Mouse (Mus musculus): ENCODE results near the gene Tnrc6c. TPM values are rescaled to one million over a fixed set of nuclear protein-coding genes. Genes with fewer than 3 reads are reported as not detected.
A peak's percentile ranks its signal among the peaks of the same experiment; 100 is the strongest.

Tnrc6c gene
- total RNA-seq, 2 experiments from 2014 or later, result 70.1 to 70.4 TPM

DNA sequence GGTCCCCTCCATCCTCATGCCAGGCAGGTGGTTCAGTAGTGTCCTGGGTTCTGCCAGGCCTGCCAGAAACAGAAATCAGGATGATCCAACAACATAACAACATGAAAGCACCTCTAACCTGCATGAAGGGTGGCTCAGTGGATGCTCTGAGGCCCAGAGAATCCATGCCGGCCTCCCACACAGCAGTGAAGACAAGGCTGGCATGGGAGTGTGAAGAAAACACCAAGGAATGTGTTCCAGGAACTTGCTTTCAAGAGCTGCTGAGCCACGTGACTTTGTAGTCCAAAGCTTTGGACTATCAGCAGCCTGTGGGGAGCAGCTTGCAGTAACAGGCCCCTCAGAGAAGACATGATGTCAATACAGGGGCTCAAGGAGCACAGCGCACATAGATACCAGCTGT, 112.2 kb downstream of the Tnrc6c start:
- DNase-seq (ENCODE audit: low spot score in 2 of 2), result no peak

DNA sequence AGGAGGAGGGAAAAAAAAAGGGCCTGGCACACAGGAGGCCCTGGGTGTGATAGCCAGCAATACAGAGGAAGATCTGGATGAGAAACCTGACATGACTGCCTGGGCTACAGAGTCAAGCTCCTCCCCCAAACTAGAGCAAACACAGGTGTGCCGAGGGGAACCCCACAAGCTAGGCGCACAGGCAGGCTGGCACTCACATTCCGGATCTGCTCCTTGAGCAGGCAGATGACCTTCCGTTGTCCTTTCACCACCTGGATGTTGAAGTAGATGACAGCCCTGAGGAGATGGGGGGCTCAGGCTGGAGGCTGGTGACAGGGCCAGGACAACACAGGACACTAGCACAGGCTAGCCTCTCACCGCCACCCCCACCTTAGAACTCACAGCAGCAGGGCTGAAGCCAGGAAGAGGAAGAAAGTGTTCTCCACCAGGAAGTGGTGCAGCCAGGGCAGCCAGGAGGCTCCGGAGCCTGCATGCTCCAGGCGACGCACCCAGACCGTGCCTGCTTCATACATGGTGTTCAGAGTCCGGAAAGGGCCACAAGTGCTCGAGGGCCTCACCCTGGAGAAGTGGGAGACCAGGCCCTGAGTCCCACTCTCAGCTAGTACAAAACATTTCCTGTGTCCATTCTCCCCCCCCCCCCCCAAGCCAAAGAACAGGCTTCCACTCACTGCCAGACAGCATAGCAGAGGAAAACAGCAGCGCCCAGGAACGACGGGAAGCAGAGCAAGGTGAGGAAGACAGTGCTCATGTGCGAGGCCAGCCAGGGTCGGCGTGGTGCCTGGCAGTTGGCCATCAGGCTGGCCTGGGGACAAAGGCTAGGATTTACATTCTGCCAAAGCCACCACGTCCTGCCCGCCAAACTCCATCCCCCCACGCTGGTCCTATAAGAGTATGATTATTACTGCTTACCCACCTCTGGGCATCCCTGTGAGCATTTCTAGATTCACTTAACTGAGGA, 114.9 kb downstream of the Tnrc6c start:
- no peak for DNase-seq (ENCODE audit: low spot score in 2 of 2)

DNA sequence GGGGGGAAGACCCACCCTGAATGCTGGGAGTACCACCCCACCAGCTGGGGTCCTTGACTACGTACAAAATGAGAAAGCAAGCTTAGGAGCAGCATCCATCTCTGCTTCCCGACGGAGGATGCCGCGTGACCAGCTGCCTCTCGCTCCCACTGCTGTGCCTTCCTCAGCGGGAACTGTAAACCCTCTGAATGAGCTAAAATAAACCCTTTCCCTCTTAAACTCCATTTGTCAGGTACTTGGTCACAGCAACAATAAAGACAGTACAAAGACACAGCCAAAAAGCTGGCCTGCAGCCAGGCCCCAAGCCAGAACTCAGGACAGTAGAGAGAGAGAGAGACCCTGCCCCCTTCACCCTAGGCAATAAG, 115.6 kb downstream of the Tnrc6c start:
- no peak for DNase-seq (ENCODE audit: low spot score in 2 of 2)

DNA sequence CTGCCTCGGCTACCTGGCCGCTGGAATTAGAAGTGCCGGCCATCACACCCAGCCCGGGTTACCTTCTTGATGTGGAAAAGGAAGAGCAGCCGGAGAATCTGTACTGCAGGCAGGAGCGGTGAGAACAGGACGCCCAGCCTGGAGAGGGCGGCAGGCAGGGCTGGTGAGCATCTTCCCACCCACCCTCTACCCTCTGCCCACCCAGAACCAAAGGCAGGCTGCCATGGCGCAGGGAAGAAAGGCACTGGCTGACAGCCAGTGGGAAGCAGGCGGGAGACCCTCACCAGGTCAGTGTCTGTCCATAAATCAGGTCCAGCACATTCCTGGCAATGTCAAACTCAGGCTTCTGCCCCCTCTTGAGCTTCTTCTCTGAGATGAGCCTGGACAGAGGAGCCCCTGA, 116.3 kb downstream of the Tnrc6c start:
- DNase-seq (ENCODE audit: low spot score in 2 of 2), result no peak

DNA sequence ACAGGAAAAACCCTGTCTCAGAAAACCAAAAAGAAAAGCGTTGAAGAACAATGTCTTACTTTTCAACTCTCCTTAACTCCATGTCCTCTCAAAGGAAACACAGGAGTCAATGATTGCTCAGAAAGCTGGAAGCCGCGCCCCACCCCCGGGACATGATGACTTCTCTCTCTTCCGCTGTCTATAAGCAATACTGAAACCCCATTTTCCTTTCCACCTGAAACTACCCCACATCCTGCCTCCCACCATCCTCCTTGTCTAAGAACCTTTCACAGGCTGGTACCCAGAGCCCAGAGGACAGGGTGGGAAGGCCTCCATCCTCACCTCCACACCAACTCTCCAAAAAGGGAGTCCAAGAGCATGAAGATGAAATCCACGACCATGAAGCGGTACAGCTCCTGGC, 118.3 kb downstream of the Tnrc6c start:
- DNase-seq (ENCODE audit: low spot score in 2 of 2), result no peak

DNA sequence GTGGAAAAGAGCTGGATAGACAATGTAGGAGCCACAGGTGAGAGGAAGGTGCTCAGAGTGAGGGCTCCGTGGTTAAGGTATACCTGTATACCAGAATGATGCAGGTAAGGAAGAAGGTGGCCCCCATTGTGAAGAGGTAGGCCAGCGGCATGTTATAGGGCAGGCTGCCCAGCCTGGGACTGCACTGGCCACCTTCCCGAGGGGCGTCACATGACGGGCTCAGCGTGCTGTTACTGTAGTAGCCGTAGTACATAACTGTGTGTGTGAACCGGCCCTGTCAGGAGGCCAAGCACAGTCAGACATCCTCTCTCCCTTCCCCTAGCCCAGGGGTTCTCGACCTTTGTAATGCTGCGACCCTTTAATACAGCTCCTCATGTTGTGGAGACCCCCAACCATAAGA, 120.8 kb downstream of the Tnrc6c start:
- DNase-seq (ENCODE audit: low spot score in 2 of 2), result no peak

DNA sequence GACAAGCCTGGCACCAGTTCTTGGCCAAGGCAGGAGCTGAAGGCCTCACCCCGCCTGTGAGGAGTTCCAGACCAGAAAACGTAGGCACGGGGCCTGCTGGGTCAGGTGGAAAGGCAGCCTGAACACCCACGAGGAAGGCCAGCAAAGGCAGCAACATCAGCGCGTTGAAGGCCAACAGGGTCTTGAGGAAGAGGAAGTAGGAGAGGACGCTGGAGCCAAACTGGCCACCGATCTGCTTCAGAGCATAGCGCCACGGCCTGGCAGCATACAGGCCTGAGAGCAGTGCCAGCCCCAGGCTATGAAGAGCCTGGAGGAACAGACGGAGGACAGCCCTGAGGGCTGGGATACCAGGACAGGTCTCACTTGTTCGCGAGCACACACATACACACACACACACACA, 121.5 kb downstream of the Tnrc6c start:
- DNase-seq (ENCODE audit: low spot score in 2 of 2), result no peak

DNA sequence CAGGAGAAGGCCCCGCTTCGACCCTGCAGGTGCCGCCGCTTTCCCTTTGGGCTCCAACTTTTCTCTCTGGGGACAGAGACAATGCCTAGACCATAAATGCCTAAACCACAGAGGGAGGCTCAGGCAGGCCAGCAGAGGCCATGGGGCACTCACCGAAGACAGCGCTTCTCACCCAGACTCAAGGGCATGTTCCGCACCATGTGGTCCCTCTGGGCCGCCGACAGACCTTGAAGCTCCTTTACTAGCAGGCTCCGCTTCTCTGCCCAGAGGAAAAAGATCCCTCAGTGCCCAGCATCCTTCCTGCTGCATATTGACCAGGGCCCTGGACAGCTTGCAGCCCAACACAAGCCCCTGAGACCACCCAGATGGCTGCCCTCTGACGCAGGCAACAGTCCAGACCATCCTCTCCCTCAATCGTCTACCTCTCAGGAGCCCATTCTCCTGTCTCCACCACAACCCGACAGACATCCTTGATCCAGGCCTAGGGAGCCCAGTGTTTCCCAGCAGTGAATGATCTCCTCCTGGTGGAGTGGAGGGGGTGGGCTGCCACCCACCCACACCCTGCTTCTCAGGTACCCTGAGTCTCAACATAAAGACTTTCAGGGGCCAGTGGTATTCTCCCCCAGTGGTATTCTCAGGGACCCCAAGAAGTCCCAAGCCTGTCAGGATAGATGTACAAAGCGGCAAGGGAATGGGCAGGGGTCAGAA, 122.2 kb downstream of the Tnrc6c start:
- no peak for DNase-seq (ENCODE audit: low spot score in 2 of 2)

DNA sequence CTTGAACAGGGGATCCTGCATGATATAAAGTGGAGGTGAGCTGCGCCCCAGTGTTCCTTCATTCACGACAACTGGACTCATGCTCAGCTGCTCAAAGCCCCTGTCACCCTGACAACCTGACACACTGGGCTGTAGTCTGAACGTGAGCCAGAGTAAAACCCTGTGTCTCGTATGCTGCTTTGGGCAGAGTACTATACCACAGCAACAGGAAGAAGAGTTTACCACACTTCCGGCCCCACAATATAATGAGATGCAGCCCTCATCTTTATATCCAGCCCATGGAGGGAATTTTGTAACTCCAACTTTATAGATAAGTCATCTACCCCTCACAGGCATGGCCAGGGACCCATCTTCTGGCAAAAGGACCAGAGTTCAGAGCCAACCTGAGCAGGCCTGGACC, 123.0 kb downstream of the Tnrc6c start:
- DNase-seq (ENCODE audit: low spot score in 2 of 2), result no peak

DNA sequence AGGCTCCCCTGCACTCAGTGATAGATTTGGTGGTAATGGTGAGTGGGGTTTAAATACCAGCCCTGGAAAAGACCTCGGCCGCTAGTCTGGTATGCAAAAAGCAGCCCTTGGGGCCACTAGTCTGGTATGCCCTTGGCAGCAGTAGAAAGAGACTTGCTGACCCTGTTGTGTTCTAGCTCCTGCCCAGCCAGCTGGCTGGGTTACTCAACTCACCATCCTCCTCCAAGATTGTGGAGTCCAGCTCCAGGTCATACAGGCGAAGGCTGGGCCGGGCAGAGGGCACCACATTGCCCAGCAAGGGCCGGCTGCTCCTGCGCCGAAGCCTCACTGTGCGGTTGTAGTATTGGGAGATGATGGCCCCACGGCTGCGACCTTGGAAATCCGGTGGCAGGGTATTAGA, 123.9 kb downstream of the Tnrc6c start:
- no peak for DNase-seq (ENCODE audit: low spot score in 2 of 2)

DNA sequence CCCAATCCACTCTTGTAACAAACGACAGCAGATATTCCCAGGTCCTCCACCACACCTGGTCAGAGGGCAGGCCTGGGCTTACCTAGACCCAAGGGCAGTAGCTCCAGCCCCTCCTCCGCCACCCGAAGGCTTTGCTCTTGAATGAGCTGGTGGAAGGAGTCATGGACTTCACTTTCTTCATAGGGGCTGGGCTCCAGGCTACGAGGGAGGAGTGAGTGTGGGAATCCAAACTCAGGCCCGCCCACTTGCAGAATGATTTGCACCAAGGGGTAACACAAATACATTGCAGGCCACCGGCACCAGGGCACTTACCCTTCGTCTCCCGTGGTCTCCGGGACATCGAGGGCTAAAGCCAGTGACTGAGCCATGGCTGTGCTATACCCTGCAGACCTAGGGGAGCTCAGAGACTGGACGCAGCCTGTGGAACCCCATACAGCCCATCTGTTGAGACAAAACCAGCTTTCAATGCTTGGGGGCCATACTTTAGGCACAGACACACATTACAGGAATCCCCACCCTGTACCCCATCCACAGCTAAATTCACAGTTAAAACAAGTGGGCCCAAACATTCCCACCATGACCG, 124.9 kb downstream of the Tnrc6c start:
- no peak for DNase-seq (ENCODE audit: low spot score in 2 of 2)

DNA sequence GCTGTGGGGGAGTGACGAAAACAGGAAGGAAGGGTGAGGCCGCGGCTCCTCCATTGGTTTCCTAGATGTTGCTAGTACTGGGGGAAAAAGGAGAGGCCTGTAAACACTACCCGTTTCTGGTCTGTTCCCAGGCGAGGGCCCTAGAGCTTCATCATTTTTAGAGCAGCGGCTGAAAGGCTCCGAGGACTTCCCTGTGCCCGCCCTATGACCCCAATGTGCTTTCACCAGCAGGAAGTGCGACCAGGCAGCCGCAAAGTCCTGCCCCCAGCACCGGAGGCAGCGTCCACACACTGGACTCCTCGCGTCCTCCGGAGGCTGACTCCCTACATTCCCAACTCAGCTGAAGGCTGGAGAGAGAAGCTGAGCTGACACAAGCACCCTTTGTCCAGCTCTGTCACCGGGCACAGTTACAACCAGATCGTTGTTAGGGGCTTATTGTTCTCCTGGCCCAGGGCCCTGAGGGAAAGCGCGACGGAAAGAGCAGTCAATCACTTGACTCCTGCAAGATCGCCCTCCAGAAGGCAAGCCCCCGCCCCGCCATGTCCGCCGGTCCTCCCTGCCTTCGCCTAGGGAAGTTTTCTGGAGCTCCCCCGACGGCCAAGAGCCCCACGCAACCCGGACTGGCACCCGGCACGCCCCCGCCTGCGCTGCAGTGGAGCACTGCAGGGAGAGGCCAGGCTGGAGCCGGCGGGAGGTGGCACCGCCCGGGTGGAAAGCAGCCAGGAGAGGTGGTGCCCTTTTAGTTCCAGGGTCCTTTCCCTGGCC, 125.5 kb downstream of the Tnrc6c start:
- DNase-seq (ENCODE audit: low spot score in 2 of 2), result peak in 1 of 2 experiments; percentile 54

DNA sequence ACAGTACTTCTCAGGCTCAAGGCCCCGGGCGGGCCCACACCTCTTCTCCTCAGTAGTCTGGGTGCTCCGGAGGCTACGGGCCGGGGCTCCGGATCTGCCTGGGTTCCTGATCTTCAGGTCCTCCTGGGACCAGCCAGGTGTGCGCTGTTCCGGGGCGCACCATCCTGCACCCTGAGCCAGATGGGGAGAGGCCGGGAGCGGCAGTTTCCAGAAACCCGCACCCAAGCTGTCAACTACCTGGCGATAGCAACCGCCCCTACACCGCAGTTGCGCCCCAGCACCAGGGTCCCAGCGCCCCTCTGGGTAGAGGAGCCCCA, 126.1 kb downstream of the Tnrc6c start:
- DNase-seq (ENCODE audit: low spot score in 2 of 2), result no peak

DNA sequence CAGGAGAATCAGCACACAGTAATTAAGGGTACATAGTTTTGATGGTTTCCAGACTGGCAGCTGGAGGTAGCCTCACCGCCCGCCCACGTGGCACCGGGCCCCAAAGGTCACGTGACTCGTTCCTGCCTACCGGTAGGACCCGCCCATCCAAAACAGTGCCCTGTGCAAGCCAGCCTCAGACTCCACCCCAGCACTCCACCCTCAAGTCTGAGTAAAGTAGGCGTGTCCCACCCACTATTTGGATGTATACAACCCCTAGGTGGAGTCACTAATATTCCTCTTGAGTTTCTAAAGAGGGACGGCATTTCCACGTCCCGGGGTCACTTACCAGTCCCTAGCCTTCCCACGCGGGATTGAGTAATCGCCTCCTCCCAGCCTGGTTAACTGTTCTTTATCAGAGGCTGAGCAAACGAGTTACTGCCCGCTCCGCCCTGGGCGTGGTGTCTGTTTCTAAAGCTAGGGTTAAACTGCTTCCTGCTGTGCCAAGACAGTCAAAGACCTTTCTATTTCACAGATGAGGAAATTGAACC, 126.6 kb downstream of the Tnrc6c start:
- DNase-seq (ENCODE audit: low spot score in 2 of 2), result peak in 1 of 2 experiments; percentile 42

DNA sequence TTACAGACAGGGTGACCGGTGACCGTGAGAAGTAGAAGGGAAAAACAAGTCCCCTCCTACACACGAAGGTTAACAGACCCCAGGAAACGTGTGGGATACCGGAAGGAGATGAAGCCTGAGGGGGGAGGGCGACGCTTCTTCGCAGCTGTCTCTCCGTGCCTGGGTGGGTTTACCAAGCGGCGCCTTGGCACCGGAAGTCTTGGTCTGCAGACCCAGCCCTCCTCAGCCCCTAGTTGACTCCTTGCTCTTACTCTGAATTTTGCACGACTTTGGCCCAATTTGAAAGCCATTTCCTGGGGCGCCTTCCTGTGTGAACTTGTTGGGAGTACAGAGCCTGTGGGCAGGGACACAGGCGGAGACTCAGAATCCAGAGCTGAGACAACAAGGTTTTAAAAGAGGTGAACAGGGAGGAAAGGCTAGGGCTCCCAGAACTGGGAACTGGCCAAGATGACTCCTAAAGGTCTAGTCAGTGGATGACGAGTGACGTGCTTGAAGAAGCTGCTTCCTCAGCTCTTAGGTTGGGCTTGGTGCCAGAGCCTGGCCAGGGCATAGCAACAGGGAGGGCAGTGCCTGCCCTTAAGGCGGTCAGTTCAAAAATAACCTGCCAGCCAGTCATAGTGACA, 127.2 kb downstream of the Tnrc6c start:
- DNase-seq (ENCODE audit: low spot score in 2 of 2), result peak in 1 of 2 experiments; percentile 46

DNA sequence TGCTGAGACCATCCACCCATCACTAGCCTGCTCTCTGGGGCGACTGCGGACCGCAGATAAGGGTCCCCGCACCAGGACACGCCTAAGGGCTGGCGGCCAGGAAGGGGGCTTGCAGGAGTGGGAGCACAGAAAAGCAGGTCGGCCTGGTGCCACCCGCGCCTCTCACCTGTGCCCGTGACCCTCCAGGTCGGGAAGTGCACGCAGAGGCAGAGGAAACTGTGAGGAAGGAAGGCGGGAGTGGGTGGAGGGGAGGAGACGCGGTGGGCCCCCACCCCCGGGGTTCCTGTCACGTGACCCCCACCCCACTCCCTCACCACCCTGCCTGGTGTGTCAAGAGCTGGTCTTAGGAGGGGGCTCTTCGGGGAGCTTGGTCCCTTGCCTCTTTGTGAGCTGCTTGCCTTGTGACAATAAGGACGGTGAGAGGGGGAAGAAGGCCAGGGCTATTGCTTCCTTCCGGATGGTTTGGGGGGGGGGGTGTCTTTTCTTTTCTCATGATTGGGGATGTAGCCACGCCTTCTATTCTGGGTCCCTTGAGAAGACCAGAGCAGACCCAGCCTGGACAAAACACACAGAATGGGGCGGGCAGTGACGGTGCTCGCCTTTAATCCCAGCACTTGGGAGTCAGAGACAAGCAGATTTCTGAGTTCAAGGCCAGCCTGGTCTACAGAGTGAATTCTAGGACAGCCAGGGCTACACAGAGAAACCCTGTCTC, 128.1 kb downstream of the Tnrc6c start, which contains the start of the genes Tmc8 and Tmc6:
Tmc8 (plus strand) TSS at position 84 of the 712 bp plus-strand sequence.
Tmc6 (minus strand) TSS at position 206 of the 712 bp plus-strand sequence.
- DNase-seq (ENCODE audit: low spot score in 2 of 2), result no peak

DNA sequence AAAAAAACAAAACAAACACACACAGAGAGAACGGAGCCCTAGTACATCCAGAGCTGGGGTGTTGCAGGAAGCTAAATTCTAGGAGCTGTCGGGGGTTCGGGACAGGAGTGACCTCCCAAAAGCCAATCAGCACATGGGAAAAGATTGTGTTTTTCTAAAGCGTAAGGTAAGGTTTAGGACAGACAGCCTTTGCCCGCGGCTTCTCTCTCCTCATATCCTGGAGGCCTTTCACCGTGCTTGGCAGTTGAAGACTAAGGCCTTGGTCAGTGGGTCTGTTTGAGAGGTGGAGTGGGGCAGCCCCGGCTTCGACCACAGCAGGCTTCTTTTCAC, 128.6 kb downstream of the Tnrc6c start:
- DNase-seq (ENCODE audit: low spot score in 2 of 2), result no peak

DNA sequence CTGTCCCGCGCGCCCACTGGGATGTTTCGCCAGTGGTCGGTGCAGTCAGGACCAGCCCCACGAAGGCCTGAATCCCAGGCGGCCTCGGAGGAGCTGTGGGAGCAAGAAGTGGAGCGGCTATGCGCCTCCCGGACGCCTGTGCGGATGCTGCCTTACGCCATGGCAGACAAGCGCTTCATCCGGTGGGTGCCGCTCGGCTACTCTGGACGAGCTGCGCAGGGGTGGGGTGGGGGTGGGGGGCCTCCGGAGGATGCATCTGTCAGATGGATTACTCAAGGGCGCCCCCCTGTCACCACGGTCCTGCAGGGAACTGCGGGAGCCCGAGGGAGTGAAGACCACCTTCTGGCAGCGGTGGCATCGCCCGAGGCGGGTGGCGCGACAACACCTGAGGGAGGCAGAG, 129.0 kb downstream of the Tnrc6c start:
- peak; percentile 79 to 82 for DNase-seq (ENCODE audit: low spot score in 2 of 2)

DNA sequence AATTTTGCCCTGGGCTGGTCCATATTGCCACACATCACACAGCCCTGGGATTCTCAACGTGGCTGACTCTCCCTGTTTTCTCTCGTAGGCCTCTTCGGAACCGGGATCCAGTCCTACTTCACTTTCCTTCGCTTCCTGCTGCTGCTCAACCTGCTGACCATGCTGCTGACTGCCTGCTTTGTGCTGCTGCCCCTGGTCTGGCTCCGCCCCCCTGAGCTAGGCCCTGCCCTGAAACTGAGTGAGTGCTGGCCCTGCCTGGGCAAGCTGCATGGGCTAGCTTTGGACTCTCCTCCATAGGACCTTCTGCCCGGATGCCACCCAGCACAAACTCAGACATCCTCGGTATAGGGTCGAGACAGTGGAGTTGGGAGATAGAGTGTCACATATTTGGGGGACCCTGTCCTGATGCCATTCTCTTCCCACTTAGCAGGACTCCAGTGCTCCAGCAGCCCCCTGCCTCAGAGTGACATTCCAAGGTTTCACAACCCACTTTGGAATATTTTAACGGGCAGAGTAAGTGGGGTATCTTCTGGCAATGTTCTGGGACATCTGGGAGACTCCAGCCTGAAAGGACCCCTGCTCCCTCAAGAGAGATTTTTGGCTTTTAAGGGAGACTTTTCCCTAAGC, 129.7 kb downstream of the Tnrc6c start:
- DNase-seq (ENCODE audit: low spot score in 2 of 2), result peak in 1 of 2 experiments; percentile 28

DNA sequence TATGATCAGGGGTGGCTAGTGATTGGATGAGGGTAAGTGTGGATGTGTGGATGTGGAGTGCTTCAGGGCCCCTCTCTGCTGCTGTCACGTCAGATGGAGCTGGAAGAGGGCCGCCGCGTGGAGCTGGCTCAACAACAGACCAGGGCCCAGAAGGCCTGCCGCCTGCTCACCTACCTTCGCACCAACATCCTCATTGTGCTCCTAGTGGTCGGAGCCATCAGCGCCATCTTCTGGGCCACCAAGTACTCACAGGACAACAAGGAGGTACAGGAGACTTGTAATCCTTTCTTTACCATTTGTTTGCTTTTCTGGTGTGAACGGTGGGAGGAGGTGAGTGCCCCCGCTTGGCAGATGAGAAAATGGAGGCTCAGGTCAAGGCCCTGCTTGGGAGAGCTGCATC, 132.2 kb downstream of the Tnrc6c start:
- DNase-seq (ENCODE audit: low spot score in 2 of 2), result peak in 1 of 2 experiments; percentile 72

Data from layer of hippocampus, postnatal 10 days (tissue).